Mouse (Mus musculus) limb, embryonic 12.5 days (tissue): Measurements from ENCODE around the gene Rassf2. TPM values are rescaled to one million over a fixed set of nuclear protein-coding genes. Genes with fewer than 3 reads are reported as not detected.

Experiments
- ATAC-seq: fragments of 200-750 bp; cut with Nextera tagmentation; 2 replicates; pipeline ENCODE4 v1.8.0; 2017; ENCODE audit warnings: low read depth, moderate TSS enrichment; ENCODE audit not compliant: insufficient number of reproducible peaks, insufficient read depth, low FRiP score, low TSS enrichment
- H3K27ac ChIP-seq: fragments of 300-500 bp; sonication (generic); 2 replicates; pipeline ENCODE4 v1.5.1; 2016; ENCODE audit warnings: mild to moderate bottlenecking, moderate library complexity
- H3K27me3 ChIP-seq: fragments of 300-500 bp; sonication (generic); 2 replicates; pipeline ENCODE4 v1.6.1; 2016; ENCODE audit warnings: mild to moderate bottlenecking, moderate library complexity
- H3K36me3 ChIP-seq: fragments of 300-500 bp; sonication (generic); 2 replicates; pipeline ENCODE4 v1.6.1; 2016; ENCODE audit warnings: mild to moderate bottlenecking, moderate library complexity
- H3K4me1 ChIP-seq: fragments of 300-500 bp; sonication (generic); replicated peaks from 2 replicates; pipeline ENCODE4 v1.6.1; 2016
- H3K4me2 ChIP-seq: fragments of 300-500 bp; sonication (generic); 2 replicates; pipeline ENCODE4 v1.6.1; 2016; ENCODE audit warnings: mild to moderate bottlenecking, moderate library complexity
- H3K4me3 ChIP-seq: fragments of 300-500 bp; sonication (generic); replicated peaks from 2 replicates; pipeline ENCODE4 v1.5.1; 2016; ENCODE audit warnings: mild to moderate bottlenecking
- H3K9ac ChIP-seq: fragments of 300-500 bp; sonication (generic); replicated peaks from 2 replicates; pipeline ENCODE4 v1.6.1; 2016; ENCODE audit warnings: mild to moderate bottlenecking, moderate library complexity
- H3K9me3 ChIP-seq: fragments of 300-500 bp; sonication (generic); 2 replicates; pipeline ENCODE4 v1.6.1; 2016; ENCODE audit warnings: mild to moderate bottlenecking, moderate library complexity
- WGBS: fragments of 180-500 bp; shearing (Covaris S2); methylation state at CpG from one replicate; pipeline ENCODE4 v1.1.7; 2016; 5-methylcytosine and 5-hydroxymethylcytosine counted together
- polyA plus RNA-seq: library from polyadenylated mRNA; unstranded; fragments of >200 nt; fragmentation: Nextera tagmentation; extraction: Ambion mirVana; gene quantifications from 2 replicates; pipeline ENCODE4 v1.2.1, GENCODE M21; 2016

The Rassf2 gene
- 5.3 and 7.8 TPM in 2 replicates for polyA plus RNA-seq

DNA sequence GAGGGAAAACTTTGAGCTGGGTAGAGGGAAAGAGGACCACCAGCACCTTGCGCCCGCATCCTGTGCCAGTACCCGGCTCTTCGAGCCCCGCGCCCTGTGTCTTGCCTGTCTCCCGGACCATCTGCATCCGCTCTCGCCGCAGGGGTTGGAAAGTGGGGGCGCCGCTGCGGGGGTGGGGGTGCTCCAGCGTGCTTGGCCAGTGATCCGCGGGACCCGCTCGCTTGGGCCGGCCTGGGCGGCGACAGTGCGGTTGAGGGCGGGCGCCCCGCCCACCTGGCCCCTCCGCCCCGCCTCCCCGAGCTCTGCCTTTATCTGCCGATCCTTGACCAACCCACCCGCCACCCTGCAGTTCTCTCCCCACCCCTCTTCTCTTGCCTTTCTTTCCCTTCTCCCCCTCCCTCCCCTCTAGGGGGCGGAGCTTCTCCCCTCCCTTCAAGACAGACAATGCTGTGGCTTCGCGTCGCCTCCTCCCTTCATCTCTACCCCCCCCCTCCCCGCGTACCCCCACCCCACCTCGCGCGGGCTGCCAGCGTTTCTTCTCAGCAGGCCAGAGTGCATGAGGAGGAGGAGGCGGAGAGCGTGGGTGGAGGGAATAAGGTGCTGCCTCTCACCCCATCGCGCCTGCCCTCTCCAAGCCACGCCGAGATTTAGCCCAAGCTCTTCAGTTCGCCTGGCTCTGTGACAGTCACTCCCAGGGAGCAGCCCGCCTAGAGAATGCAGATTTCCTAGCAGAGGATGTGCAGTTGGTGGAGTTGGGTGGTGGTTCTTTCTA is at the start of gene Rassf2:
Gene Rassf2 (minus strand): TSS at position 613 of the 772 bp plus-strand sequence.
- Histone ChIP-seq H3K27me3 (peaks cover 58% of the 10 kb centered on the region), H3K9ac (peak within 1 kb of the TSS; percentile 62), H3K4me3 (peak within 1 kb of the TSS; percentile 60), H3K9me3 (no peaks in the 10 kb centered on the region), H3K4me1 (peaks cover 29% of the 10 kb centered on the region), H3K4me2 (peak within 1 kb of the TSS; percentile 94), H3K36me3 (no peaks in the 10 kb centered on the region), H3K27ac (peak within 1 kb of the TSS; percentile 42; the same call in 1 of the 2 replicates)
- WGBS: 0% methylated on average over 38 of the region's 48 CpGs
- peak; percentile 75 for ATAC-seq

DNA sequence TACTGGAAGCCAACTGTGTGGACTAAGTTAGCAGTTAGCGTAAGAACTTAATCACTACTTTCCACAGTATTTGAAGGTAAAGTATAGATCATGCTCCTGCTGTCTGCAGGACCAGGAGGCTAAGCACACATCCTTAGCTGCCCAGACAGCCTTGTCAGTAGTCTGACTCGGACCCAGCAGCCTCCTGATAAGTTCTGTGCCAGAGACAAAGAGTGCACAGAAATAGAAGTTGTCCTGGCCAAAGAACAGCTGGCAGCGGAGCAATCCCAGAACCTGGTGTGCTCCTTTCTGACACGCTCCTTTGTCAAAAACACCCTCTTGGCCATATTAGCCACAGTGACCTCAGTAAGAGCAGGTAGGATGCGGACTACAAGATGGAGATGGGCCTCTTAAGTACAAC is 49.1 kb upstream of the Rassf2 start:
- Histone ChIP-seq H3K9me3 (no peaks in the 10 kb centered on the region), H3K9ac (no peak overlapping the region), H3K4me3 (no peak overlapping the region), H3K4me1 (peaks cover 17% of the 10 kb centered on the region), H3K36me3 (peaks cover 20% of the 10 kb centered on the region), H3K27ac (no peak overlapping the region), H3K27me3 (no peaks in the 10 kb centered on the region), H3K4me2 (no peak overlapping the region)
- ATAC-seq: no peak
- 57% methylated on average over 5 of the region's 5 CpGs for WGBS

DNA sequence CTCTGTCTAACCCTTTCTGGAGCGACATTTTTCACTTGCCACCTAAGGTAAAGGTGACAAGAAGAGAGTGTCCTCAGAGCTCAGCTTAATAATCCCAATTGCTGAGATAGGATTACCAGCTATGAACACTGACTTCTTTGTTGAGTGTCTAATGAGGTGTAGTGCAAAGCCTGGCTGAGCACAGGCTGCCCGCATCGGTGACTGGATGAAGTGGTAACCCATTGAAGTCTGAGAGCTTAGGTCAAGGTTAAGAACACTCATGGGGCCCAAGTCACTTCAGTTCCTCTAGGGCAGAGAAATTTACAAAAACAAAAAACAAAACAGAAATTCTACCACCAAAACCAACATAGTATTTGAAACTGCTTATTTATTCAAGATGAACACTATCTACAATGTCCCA is 43.0 kb upstream of the Rassf2 start:
- Histone ChIP-seq H3K27ac (no peak overlapping the region), H3K4me1 (peaks cover under 1% of the 10 kb centered on the region), H3K9ac (no peak overlapping the region), H3K36me3 (peaks cover 47% of the 10 kb centered on the region), H3K4me2 (no peak overlapping the region), H3K4me3 (no peak overlapping the region), H3K9me3 (no peaks in the 10 kb centered on the region), H3K27me3 (no peaks in the 10 kb centered on the region)
- no peak for ATAC-seq
- 85% methylated on average over 3 of the region's 3 CpGs for WGBS

DNA sequence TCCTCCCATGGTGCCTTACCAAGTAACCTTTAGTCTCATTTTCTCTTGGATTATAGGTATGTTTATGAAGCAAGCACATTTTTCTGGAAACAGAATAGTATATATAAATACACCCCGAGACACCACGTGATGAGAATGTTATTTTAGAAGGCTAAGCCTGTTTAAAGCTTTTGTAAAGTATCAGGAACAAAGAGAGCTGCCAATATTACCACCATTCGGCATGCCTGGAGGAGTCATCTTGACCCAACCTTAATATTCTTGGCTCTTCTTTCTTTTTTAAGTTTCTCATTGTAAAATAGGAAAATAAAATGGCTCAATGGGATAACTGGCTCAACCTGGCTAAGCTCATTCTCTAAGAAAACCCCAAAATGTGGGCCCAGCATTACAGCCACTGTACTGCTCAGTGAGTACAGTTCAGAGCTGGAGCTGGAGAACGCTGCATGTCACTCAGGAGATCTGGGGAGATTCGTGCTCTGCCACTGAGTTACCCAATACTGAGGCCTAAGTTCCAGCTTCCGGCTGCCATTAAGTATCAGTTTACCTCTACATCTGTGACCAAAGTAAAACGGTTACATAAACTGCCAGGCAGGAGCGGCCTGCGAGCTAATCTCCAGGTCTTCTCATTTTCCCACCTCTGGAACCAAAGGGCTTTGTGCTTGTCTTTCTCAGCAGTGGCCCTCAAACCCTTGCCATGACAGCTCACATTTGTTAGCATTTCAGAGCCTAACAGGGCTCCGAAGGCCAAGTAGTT is 40.1 kb upstream of the Rassf2 start:
- Histone ChIP-seq H3K27me3 (no peaks in the 10 kb centered on the region), H3K9me3 (no peaks in the 10 kb centered on the region), H3K4me1 (no peaks in the 10 kb centered on the region), H3K36me3 (peaks cover 38% of the 10 kb centered on the region), H3K4me2 (no peak overlapping the region), H3K4me3 (no peak overlapping the region), H3K27ac (no peak overlapping the region), H3K9ac (no peak overlapping the region)
- no peak for ATAC-seq
- WGBS: 77% methylated on average over 10 of the region's 10 CpGs

DNA sequence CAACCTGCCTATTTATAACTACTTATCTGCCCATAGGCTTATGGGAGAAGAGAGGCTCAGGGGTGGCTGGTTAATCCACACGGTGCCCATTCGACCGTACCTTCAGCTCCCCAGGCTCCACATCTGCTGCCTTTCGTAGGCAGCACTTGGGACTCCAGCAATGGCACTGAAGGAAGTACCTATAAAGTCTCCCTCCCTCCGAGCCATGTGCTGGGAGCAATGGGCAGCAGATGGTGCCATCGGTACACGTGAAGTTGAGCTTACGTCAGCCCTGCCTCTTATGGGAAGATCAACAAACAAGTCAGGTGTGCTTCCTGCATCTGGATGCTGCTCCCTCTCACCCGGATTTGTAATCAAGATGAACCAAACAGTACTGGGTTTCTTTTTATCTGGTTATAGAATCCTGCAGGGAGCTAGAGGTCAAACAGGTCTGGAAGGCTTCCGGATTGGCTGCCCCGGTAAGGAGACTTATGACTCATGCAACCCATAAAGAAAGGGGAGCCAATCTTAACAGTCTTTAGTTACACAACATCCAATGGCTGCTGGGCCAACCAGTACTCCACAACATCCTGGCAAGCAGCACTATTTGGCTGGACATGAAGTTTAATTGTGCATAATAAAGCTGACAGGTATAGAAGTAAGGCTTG is 34.2 kb upstream of the Rassf2 start:
- WGBS: 70% methylated on average over 11 of the region's 11 CpGs
- no peaks in the 10 kb centered on the region for H3K27me3 ChIP-seq
- ATAC-seq: no peak
- no peak overlapping the region for H3K27ac ChIP-seq
- no peak overlapping the region for H3K9ac ChIP-seq
- no peak overlapping the region for H3K4me2 ChIP-seq
- 0 out of 2 replicates have a peak, but pooled peaks cover 4% of the 10 kb centered on the region for H3K4me1 ChIP-seq
- no peaks in the 10 kb centered on the region for H3K9me3 ChIP-seq
- no peak overlapping the region for H3K4me3 ChIP-seq
- peaks cover 33% of the 10 kb centered on the region for H3K36me3 ChIP-seq

DNA sequence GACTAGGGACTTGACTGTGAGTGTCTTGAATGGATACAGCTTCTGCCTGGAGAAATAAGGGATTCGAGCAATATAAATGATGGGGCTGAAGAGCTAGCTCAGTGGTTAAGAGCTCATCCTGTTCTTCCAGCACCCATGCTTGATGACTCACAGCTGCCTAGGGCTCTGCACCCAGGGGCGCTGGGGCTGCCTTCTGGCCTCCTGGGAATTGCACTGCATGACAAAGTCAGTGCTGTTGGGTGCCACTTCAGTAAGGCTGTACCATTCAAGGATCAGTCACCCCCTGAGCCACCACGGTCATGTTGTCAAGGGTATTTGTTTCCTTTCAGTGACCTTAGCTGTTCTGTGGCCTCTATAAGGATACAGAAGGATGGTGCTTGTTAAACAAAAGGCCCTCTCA is 33.7 kb upstream of the Rassf2 start:
- Histone ChIP-seq H3K4me3 (no peak overlapping the region), H3K4me1 (0 out of 2 replicates have a peak, but pooled peaks cover 4% of the 10 kb centered on the region), H3K9ac (no peak overlapping the region), H3K4me2 (no peak overlapping the region), H3K27me3 (no peaks in the 10 kb centered on the region), H3K36me3 (peaks cover 38% of the 10 kb centered on the region), H3K27ac (no peak overlapping the region), H3K9me3 (no peaks in the 10 kb centered on the region)
- 87% methylated on average over 3 of the region's 3 CpGs for WGBS
- ATAC-seq: no peak; the same call in 1 of the 2 replicates

DNA sequence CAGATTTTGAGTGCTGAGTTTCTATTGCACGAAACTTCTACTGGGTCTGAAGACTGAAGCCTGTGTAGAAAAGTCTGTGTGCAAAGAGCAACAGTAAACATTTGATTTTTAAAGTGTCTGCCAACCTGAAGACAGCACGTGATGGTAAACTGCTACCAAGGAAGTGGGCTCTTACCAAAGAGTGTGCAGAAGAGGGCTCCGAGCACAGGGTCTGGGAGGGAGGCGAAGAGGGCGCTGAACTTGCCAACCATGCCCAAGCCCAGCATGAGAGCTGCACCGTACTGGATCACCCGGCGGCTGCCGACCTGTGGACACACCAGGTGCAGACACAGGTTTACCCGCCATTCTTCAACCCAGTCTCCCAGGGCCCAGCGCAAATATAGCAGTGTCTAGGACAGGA is 31.8 kb upstream of the Rassf2 start:
- Histone ChIP-seq H3K4me1 (0 out of 2 replicates have a peak, but pooled peaks cover 4% of the 10 kb centered on the region), H3K4me2 (no peak overlapping the region), H3K9ac (no peak overlapping the region), H3K36me3 (peaks cover 54% of the 10 kb centered on the region), H3K27ac (no peak overlapping the region), H3K27me3 (no peaks in the 10 kb centered on the region), H3K9me3 (no peaks in the 10 kb centered on the region), H3K4me3 (no peak overlapping the region)
- 95% methylated on average over 11 of the region's 11 CpGs for WGBS
- no peak for ATAC-seq

DNA sequence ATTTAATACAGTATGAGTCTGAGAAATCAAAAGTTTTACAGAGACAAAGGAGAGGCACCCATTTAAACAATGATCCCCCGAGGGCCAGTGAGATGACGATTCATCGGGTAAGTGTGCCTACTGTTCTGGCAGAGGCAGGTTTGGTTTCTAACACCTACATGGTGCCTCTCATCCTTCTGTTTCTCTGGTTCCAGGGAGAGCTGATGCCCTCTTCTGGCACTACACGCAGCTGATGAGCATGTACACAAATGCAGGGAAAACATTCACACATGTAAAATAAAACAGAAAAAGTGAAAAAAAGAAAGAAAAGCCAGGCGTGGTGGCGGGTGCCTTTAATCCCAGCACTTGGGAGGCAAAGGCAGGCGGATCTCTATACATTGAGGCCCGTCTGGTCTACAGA is 29.9 kb upstream of the Rassf2 start:
- peaks cover 67% of the 10 kb centered on the region for H3K36me3 ChIP-seq
- H3K27me3 ChIP-seq: no peaks in the 10 kb centered on the region
- H3K4me3 ChIP-seq: no peak overlapping the region
- no peak for ATAC-seq
- WGBS: 87% methylated on average over 8 of the region's 8 CpGs
- H3K4me2 ChIP-seq: no peak overlapping the region
- no peaks in the 10 kb centered on the region for H3K9me3 ChIP-seq
- H3K4me1 ChIP-seq: 0 out of 2 replicates have a peak, but pooled peaks cover 4% of the 10 kb centered on the region
- no peak overlapping the region for H3K27ac ChIP-seq
- no peak overlapping the region for H3K9ac ChIP-seq

DNA sequence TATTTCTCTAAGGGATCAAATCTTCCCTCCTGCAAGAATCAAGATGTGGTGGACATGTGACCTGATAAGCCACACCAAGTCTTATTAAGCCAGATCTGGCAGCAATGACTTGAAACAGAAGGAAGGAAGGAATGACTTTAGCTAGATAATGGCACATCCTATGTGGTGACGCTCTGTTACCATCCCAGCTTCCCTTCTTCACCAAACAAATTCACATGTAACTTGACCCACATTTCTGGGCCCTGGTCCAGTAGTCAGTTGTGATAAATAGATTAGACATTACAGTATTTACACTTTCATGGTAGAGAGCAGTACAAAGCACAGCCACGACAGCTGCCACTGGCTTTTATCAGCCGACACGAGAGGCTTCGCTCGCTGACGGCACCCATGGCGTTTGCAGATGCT is 25.3 kb upstream of the Rassf2 start:
- H3K4me1 ChIP-seq: no peaks in the 10 kb centered on the region
- H3K27me3 ChIP-seq: no peaks in the 10 kb centered on the region
- no peak overlapping the region for H3K27ac ChIP-seq
- no peak overlapping the region for H3K4me3 ChIP-seq
- 85% methylated on average over 8 of the region's 8 CpGs for WGBS
- no peaks in the 10 kb centered on the region for H3K9me3 ChIP-seq
- peaks cover 55% of the 10 kb centered on the region for H3K36me3 ChIP-seq
- no peak overlapping the region for H3K4me2 ChIP-seq
- no peak overlapping the region for H3K9ac ChIP-seq
- no peak for ATAC-seq

DNA sequence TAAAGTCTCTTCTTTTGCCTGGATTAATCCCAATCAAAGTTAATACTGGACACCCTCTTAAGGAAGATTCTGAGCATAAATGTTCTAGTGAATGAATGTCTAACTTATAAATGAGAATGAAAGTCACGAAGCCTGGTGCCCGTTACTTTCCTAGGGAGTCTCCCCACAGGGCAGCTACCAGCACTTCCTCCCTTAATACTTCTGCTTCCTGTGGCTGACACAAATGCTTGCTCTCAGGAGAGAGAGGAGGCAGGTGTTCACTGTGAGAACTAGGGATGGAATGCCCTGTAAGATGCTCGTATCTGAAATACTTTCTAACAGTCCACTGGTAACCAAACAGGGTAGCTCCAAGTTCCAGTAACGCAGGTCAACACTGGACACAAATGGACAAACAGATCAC is 23.8 kb upstream of the Rassf2 start:
- Histone ChIP-seq H3K9me3 (no peaks in the 10 kb centered on the region), H3K9ac (no peak overlapping the region), H3K36me3 (peaks cover 42% of the 10 kb centered on the region), H3K4me1 (0 out of 2 replicates have a peak, but pooled peaks cover 3% of the 10 kb centered on the region), H3K4me3 (no peak overlapping the region), H3K27ac (no peak overlapping the region), H3K4me2 (no peak overlapping the region), H3K27me3 (no peaks in the 10 kb centered on the region)
- WGBS: 83% methylated on average over 4 of the region's 4 CpGs
- ATAC-seq: no peak

DNA sequence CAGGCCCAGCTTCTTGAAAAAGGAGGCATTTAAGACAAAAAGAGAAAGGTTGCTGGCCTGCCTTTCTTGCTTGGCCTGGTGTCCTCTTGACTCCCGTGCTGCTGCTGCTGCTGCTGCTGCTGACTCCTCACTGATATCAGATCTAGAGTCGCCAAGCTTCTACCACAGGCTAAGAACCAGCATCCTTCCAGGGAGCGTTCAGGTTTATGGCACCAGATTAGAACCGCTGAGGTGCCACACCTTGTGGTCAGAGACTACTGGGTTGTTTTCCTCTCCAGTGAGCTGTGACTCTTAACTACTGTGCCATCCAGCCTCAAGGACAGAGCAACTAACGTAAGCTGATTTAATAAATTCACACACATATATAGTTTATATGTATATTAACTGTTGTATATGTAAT is 21.7 kb upstream of the Rassf2 start:
- Histone ChIP-seq H3K27ac (no peak overlapping the region), H3K4me1 (0 out of 2 replicates have a peak, but pooled peaks cover 3% of the 10 kb centered on the region), H3K9ac (no peak overlapping the region), H3K27me3 (no peaks in the 10 kb centered on the region), H3K36me3 (peaks cover 24% of the 10 kb centered on the region), H3K9me3 (no peaks in the 10 kb centered on the region), H3K4me2 (no peak overlapping the region), H3K4me3 (no peak overlapping the region)
- 56% methylated on average over 5 of the region's 5 CpGs for WGBS
- ATAC-seq: no peak
